Mouse (Mus musculus) telencephalon, adult 2 months (tissue): ENCODE measurements around the gene Strc.
"Not testable (repeated sequence)": the region's sequence is repeated elsewhere in the genome, so short reads cannot be mapped to it uniquely, and the experiment has no call there.

Experiments used
- DNase-seq: peaks from one replicate; pipeline ENCODE4 v3.0.0-alpha.2; 2011; ENCODE audit warnings: low read depth, low spot score

The Strc gene

GRCm38 (mm10) chr2:121386961-121387575 lies at the start of gene Strc:
TSS of gene Strc (minus strand) at chr2:121387168.
- not testable (repeated sequence) for DNase-seq

GRCm38 (mm10) chr2:121434854-121435253 lies 47.9 kb upstream of the Strc start:
- DNase-seq, result no peak

- no peak for DNase-seq
Measured at GRCm38 (mm10) chr2:121425890-121426289, 38.9 kb upstream of the Strc start.

DNA sequence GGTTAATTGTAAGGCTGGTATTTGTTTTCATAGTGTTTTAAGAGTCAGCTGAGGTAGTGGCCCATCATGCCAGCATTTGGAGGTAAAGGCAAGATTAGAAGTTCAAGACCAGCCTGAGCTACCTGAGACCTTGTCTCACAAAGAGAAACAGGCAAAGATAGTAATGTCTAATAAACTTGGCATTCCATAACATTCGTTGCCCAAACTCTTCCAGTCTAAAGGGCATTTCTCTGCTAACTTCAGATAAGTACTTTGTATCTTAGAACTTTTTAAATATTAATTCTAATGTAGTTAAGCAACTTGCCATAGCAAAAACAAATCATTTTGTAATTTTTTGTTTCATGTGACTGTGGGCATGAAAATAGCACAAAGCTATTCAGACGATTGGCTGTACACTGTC lies 36.2 kb upstream of the Strc start:
- no peak for DNase-seq

DNA sequence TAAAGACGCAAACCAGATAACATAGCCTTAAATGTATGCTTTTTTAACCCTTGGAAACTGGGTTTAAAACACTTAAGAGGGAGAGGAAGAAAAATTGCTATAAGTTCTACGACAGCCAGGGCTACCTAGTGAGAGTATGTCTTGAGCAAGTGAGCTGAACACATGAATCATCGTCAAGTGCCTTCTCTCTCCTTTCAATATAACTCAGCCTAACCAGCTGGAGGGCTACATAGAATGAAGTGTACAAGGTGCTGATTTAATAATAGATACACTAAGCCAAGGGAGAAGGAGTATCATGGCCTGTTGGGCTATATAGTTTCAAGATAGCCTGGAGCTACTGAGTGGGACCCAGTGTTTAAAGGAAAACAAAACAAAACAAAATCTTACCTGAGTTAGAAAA lies 31.5 kb upstream of the Strc start:
- no peak for DNase-seq

DNA sequence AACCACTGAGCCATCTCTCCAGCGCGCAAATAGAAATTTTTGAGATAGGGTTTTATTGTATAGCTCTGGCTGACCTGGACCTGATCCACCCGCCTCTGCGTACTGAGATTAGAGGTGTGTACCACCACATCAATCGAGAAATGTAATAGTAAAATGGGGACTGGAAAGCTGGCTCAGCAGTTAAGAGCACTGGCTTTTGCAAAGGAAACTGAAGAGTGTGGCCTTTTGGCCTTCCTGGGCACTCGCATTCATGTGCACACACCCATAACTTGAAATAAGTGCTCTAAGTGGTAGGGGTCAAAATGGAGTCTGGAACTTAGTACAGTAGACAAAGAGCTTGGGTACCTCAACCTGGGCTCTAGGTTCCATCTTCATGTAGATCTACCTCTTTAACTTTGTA lies 29.4 kb upstream of the Strc start:
- DNase-seq, result no peak

DNA sequence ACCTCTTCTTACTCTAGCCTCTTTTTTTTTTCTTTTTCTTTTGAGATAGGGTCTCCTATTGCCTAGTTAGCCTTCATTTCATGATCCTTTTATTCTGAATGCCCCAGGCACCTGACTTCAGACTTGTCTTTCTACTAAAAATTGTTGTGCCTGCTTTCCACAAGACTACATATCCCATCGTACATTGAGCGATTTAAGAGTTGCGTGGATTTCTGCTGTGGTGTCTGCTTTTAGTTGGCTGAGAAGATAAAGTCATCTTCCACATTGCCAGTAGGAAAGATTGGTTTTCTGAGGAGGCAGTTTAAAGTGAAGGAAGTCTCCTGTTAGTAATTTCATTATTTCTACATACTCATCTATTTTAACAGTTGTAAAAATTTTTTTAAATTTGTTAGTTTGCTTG lies 28.6 kb upstream of the Strc start:
- DNase-seq, result no peak

DNA sequence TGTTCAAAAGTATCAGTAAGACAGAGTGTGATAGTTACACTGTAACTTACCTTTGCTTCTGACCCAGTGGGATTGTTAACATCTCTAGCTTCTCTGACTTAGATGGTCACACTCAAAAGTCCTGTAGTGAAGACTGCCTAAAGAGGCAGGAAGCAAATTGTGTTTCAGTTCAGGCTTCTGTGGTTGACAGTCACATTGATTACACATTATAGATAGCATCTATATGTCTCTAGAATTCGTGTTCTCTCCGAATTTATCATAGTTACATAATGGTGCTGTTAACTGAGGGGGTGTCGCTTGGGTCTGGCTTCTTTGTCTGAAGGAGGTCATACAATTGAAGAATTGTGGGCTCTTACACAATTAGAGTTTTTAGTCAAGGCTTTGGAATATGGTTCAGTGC lies 28.1 kb upstream of the Strc start:
- DNase-seq, result no peak

DNA sequence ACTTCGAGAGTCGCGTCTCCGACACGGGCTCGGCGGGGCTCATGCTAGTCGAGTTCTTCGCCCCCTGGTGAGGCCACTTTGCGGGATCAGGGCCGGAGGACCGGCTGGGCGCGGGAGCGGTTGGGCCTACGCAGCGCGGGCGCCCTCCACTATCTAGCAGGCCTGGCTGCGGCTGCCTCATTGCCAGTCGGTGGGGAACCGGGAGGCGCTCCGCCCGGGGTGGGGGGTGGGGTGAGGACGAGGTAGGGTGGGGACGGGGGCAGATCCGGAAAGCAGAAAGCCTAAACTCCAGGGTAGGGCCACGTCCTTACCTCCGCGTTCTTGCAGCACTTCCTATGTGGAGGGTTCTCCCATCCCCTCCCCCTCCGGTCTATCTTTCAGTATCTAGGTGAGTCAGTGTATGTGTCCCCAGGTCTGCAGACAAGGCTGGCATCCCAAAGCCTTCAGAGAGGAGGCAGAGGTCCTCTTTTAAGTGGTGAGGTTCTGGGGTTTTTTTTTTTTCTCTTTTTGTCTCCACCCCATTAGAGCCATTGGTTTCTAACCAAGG lies 27.2 kb upstream of the Strc start:
- no peak for DNase-seq

DNA sequence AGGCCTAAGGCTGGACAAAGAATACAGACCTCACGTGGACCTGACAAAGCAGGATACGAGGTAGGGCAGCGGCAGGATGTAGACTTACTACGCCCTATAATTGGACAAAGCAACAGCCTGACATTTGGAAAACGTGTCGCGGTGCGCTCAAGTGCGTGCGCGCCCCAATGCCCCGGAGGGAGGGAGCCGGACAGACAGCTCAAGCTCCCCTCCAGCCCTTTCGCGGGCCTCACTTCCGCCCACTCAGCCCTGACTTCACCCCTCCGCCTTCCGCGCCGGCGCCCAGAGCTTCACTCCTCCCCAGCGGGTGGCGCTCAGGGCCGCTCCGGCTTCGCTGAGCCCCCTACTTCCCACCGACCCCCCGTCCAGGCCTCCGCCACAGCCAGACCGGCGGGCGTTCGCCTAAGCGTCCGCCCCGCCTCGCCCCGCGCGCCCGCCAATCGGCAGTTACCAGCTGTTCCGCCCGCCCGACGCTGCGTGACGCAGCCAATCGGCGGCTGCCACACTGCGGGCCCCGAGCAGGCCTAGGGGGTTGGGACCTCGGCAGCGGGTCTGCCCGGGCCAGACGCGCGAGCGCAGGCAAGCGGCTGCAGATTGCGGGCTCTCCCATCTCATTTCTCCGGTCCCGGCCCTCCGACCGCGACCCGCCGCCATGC lies 26.5 kb upstream of the Strc start, which contains the start of the genes Pdia3 and Catsper2:
Gene Pdia3 (plus strand): TSS at position 389 of the 656 bp plus-strand sequence.
Gene Catsper2 (minus strand): TSS at position 406 of the 656 bp plus-strand sequence.
- peak; percentile 88 for DNase-seq

GRCm38 (mm10) chr2:121412843-121413386 lies 25.9 kb upstream of the Strc start:
- no peak for DNase-seq

GRCm38 (mm10) chr2:121408160-121408559 lies 21.2 kb upstream of the Strc start:
- no peak for DNase-seq

- no peak for DNase-seq
Measured at GRCm38 (mm10) chr2:121403296-121403695, 16.3 kb upstream of the Strc start.

DNA sequence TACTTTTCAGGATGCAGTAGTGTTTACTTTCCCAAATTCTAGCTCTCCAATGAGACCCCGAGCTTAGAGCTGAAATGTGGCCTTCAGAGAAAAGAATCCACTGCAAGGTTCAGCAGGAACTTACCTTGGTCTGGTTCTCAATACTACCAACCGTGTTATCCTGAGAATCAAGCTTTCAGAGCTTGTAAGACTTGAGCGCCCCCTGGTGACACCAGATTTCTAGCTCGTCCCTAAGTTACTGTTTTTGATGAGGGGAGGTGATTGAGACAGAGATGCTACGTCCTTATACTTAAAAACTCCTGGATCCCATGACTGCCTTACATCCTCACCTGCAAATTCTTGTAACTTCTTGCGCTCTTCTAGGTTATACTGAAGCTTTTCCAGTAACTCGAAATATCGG lies 9.7 kb upstream of the Strc start:
- peak; percentile 85 for DNase-seq

GRCm38 (mm10) chr2:121374766-121375165 lies 12.2 kb downstream of the Strc start:
- no peak for DNase-seq

- DNase-seq, result no peak
Measured at GRCm38 (mm10) chr2:121372266-121372665, 14.7 kb downstream of the Strc start.

- DNase-seq, result no peak
Measured at GRCm38 (mm10) chr2:121370921-121371320, 16.0 kb downstream of the Strc start.

- no peak for DNase-seq
Measured at GRCm38 (mm10) chr2:121368831-121369230, 18.1 kb downstream of the Strc start.

- DNase-seq, result peak; percentile 36
Measured at GRCm38 (mm10) chr2:121363656-121364055, 23.3 kb downstream of the Strc start.

DNA sequence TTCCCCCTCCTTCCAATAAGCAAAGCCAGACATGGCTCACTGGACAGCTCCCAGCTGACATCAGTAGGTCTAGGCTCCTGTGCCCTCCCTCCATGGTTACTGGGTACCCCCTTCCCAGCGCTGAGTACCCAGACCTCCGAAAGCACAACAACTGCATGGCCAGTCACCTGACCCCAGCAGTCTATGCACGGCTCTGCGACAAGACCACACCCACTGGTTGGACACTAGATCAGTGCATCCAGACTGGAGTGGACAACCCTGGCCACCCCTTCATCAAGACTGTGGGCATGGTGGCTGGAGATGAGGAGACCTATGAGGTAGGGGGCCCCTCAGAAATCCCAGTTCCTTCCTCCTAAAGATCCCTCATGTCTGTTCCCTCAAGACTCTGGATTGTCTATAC lies 27.5 kb downstream of the Strc start:
- DNase-seq, result no peak

DNA sequence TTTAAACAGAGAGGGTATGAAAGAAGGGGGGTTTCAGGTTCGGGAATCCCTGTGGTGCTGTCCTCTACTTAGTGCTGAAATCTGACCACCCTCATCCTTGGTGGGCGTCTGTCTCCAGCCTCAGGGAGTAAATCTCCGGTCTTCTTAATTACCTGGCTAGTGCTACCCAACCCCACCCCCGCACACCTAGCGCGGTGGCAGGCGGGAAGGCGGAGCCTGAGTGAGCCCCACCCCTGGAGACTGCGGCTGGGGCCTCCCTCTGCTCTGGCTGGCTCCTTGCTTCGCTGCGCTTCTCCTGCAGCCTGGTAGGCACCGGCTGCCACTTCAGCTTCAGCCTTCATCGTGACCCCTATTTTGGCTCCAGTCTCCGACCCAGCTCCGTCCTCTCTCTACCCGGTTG lies 28.6 kb downstream of the Strc start:
- DNase-seq, result peak; percentile 70

- no peak for DNase-seq
Measured at GRCm38 (mm10) chr2:121357961-121358360, 29.0 kb downstream of the Strc start.

GRCm38 (mm10) chr2:121357494-121357893 lies 29.5 kb downstream of the Strc start, which contains the start of gene Ckmt1:
TSS of gene Ckmt1 (plus strand) at chr2:121357714.
- DNase-seq, result no peak
